Mouse (Mus musculus): Measurements from ENCODE around the gene Gm49384. TPM values are rescaled to one million over a fixed set of nuclear protein-coding genes. Genes with fewer than 3 reads are reported as not detected.

Gm49384 gene
- total RNA-seq, 2 experiments from 2014 or later: 2.4 to 3.2 TPM

DNA sequence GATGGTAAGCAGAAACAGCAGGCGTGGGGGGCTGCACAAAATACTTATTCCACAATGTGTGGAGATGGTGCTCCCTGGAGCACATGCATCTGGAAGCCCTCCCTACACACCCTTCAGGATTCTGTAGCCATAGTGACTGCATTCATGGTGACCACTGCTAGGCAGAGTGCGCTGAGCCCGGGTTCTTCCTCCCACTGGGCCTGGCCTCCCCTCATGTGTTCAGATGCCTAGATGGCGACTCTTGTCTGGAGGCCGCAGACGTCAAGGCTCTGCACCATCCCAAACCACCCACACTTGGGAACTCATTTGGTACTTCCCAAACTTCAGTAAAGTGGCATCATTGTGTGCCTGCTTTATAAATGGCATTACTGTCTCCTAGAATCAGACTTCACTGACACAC lies 60.6 kb downstream of the Gm49384 start:
- DNase-seq (ENCODE audit: low spot score in 2 of 2): no peak
- intact Hi-C loops (cut with DNase I): no loop called here

GRCm38 (mm10) chr12:69139841-69140240 lies 64.2 kb downstream of the Gm49384 start:
- intact Hi-C loops (cut with DNase I): no loop called here
- DNase-seq (ENCODE audit: low spot score in 2 of 2): no peak

Small RNAs within 50 kb of the gene (microRNA-seq; reads per million reads assigned to microRNA genes)
- gene Gm47287: 0 reads per million in 2 experiments
- gene Gm47295: 1.3 to 4.0 reads per million in 2 experiments

Other genes starting within 250 kb of the Gm49384 start
- 1,000 to 10,000 TPM in 1 of 2 experiments, 100 to 1,000 TPM in 1; 970 to 1,045 TPM for gene Rps29, start 45.1 kb downstream of the Gm49384 start, total RNA-seq (2021)
- under 1 TPM in 1 of 2 experiments, not detected in 1; 0.44 TPM for gene Lrr1, start 35.5 kb downstream of the Gm49384 start, total RNA-seq (2021)
- 100 to 1,000 TPM; 172 to 191 TPM for gene Rpl36al, start 20.2 kb downstream of the Gm49384 start, total RNA-seq (2021)
- gene Mgat2, start 20.1 kb downstream of the Gm49384 start, total RNA-seq (2021): 10 to 100 TPM; 30.7 to 34.9 TPM
- 1 to 10 TPM; 4.9 to 5.6 TPM for gene Gm49383, start 7.2 kb downstream of the Gm49384 start, total RNA-seq (2021)
- gene Dnaaf2, start 5.8 kb downstream of the Gm49384 start, total RNA-seq (2021): 1 to 10 TPM; 1.8 to 2.0 TPM
- under 1 TPM; 0.75 to 0.76 TPM for gene Pole2, start 23.9 kb upstream of the Gm49384 start, total RNA-seq (2021)
- 10 to 100 TPM; 17.4 to 21.1 TPM for gene Klhdc1, start 36.9 kb upstream of the Gm49384 start, total RNA-seq (2021)
- gene Klhdc2, start 92.4 kb upstream of the Gm49384 start, total RNA-seq (2021): 100 to 1,000 TPM; 132 to 136 TPM
- 10 to 100 TPM; 37.9 to 39.9 TPM for gene Nemf, start 152.9 kb upstream of the Gm49384 start, total RNA-seq (2021)
- 10 to 100 TPM; 55.5 to 57.9 TPM for gene Arf6, start 167.9 kb upstream of the Gm49384 start, total RNA-seq (2021)
- gene Gm9887, start 168.2 kb upstream of the Gm49384 start, total RNA-seq (2021): 1 to 10 TPM; 1.0 to 2.7 TPM

Data from left cerebral cortex, postnatal 14 days (tissue).